Mouse (Mus musculus): ENCODE measurements around the gene Atl1. TPM values are rescaled to one million over a fixed set of nuclear protein-coding genes. Genes with fewer than 3 reads are reported as not detected.
A peak's percentile ranks its signal among the peaks of the same experiment; 100 is the strongest.

Gene Atl1
- total RNA-seq, 1 experiment from 2014 or later, result 4.8 TPM

GRCm38 (mm10) chr12:69912737-69913136, 20.3 kb downstream of the Atl1 start:
- no peak for ATAC-seq (replicated peaks in 1 of 2; ENCODE audit: insufficient read depth in 1 of 2, low FRiP score in 2 of 2, low TSS enrichment in 1 of 2, low read depth in 1 of 2, poor library complexity in 2 of 2, severe bottlenecking in 2 of 2)

GRCm38 (mm10) chr12:69917870-69918269, 25.5 kb downstream of the Atl1 start:
- no peak for ATAC-seq (replicated peaks in 1 of 2; ENCODE audit: insufficient read depth in 1 of 2, low FRiP score in 2 of 2, low TSS enrichment in 1 of 2, low read depth in 1 of 2, poor library complexity in 2 of 2, severe bottlenecking in 2 of 2)

GRCm38 (mm10) chr12:69922099-69922498, 29.7 kb downstream of the Atl1 start:
- no peak for ATAC-seq (replicated peaks in 1 of 2; ENCODE audit: insufficient read depth in 1 of 2, low FRiP score in 2 of 2, low TSS enrichment in 1 of 2, low read depth in 1 of 2, poor library complexity in 2 of 2, severe bottlenecking in 2 of 2)

- no peak for ATAC-seq (replicated peaks in 1 of 2; ENCODE audit: insufficient read depth in 1 of 2, low FRiP score in 2 of 2, low TSS enrichment in 1 of 2, low read depth in 1 of 2, poor library complexity in 2 of 2, severe bottlenecking in 2 of 2)
Observed at GRCm38 (mm10) chr12:69923128-69923527, 30.7 kb downstream of the Atl1 start.

- ATAC-seq (replicated peaks in 1 of 2; ENCODE audit: insufficient read depth in 1 of 2, low FRiP score in 2 of 2, low TSS enrichment in 1 of 2, low read depth in 1 of 2, poor library complexity in 2 of 2, severe bottlenecking in 2 of 2), result no peak
Observed at GRCm38 (mm10) chr12:69923603-69924002, 31.2 kb downstream of the Atl1 start.

- ATAC-seq (replicated peaks in 1 of 2; ENCODE audit: insufficient read depth in 1 of 2, low FRiP score in 2 of 2, low TSS enrichment in 1 of 2, low read depth in 1 of 2, poor library complexity in 2 of 2, severe bottlenecking in 2 of 2), result peak; percentile 62 to 69; a peak in 3 of 4 replicates
Observed at GRCm38 (mm10) chr12:69924012-69924411, 31.6 kb downstream of the Atl1 start.

- ATAC-seq (replicated peaks in 1 of 2; ENCODE audit: insufficient read depth in 1 of 2, low FRiP score in 2 of 2, low TSS enrichment in 1 of 2, low read depth in 1 of 2, poor library complexity in 2 of 2, severe bottlenecking in 2 of 2), result no peak
Observed at GRCm38 (mm10) chr12:69926716-69927115, 34.3 kb downstream of the Atl1 start.

- ATAC-seq (replicated peaks in 1 of 2; ENCODE audit: insufficient read depth in 1 of 2, low FRiP score in 2 of 2, low TSS enrichment in 1 of 2, low read depth in 1 of 2, poor library complexity in 2 of 2, severe bottlenecking in 2 of 2), result no peak
Observed at GRCm38 (mm10) chr12:69937731-69938130, 45.3 kb downstream of the Atl1 start.

GRCm38 (mm10) chr12:69939291-69939690, 46.9 kb downstream of the Atl1 start:
- no peak for ATAC-seq (replicated peaks in 1 of 2; ENCODE audit: insufficient read depth in 1 of 2, low FRiP score in 2 of 2, low TSS enrichment in 1 of 2, low read depth in 1 of 2, poor library complexity in 2 of 2, severe bottlenecking in 2 of 2)

GRCm38 (mm10) chr12:69941655-69942329, 49.4 kb downstream of the Atl1 start:
- no peak for ATAC-seq (replicated peaks in 1 of 2; ENCODE audit: insufficient read depth in 1 of 2, low FRiP score in 2 of 2, low TSS enrichment in 1 of 2, low read depth in 1 of 2, poor library complexity in 2 of 2, severe bottlenecking in 2 of 2)

GRCm38 (mm10) chr12:69945861-69946260, 53.4 kb downstream of the Atl1 start:
- no peak for ATAC-seq (replicated peaks in 1 of 2; ENCODE audit: insufficient read depth in 1 of 2, low FRiP score in 2 of 2, low TSS enrichment in 1 of 2, low read depth in 1 of 2, poor library complexity in 2 of 2, severe bottlenecking in 2 of 2)

GRCm38 (mm10) chr12:69947502-69947901, 55.1 kb downstream of the Atl1 start:
- no peak for ATAC-seq (replicated peaks in 1 of 2; ENCODE audit: insufficient read depth in 1 of 2, low FRiP score in 2 of 2, low TSS enrichment in 1 of 2, low read depth in 1 of 2, poor library complexity in 2 of 2, severe bottlenecking in 2 of 2)

GRCm38 (mm10) chr12:69957378-69957777, 65.0 kb downstream of the Atl1 start:
- ATAC-seq (replicated peaks in 1 of 2; ENCODE audit: insufficient read depth in 1 of 2, low FRiP score in 2 of 2, low TSS enrichment in 1 of 2, low read depth in 1 of 2, poor library complexity in 2 of 2, severe bottlenecking in 2 of 2), result no peak

- peak in 1 of 2 experiments; percentile 81; a peak in 2 of 4 replicates for ATAC-seq (replicated peaks in 1 of 2; ENCODE audit: insufficient read depth in 1 of 2, low FRiP score in 2 of 2, low TSS enrichment in 1 of 2, low read depth in 1 of 2, poor library complexity in 2 of 2, severe bottlenecking in 2 of 2)
Observed at GRCm38 (mm10) chr12:69962468-69962867, 70.1 kb downstream of the Atl1 start.

- ATAC-seq (replicated peaks in 1 of 2; ENCODE audit: insufficient read depth in 1 of 2, low FRiP score in 2 of 2, low TSS enrichment in 1 of 2, low read depth in 1 of 2, poor library complexity in 2 of 2, severe bottlenecking in 2 of 2), result no peak
Observed at GRCm38 (mm10) chr12:69963141-69963540, 70.7 kb downstream of the Atl1 start.

- no peak for ATAC-seq (replicated peaks in 1 of 2; ENCODE audit: insufficient read depth in 1 of 2, low FRiP score in 2 of 2, low TSS enrichment in 1 of 2, low read depth in 1 of 2, poor library complexity in 2 of 2, severe bottlenecking in 2 of 2)
Observed at GRCm38 (mm10) chr12:69965644-69966043, 73.2 kb downstream of the Atl1 start.

- ATAC-seq (replicated peaks in 1 of 2; ENCODE audit: insufficient read depth in 1 of 2, low FRiP score in 2 of 2, low TSS enrichment in 1 of 2, low read depth in 1 of 2, poor library complexity in 2 of 2, severe bottlenecking in 2 of 2), result no peak
Observed at GRCm38 (mm10) chr12:69966071-69966470, 73.7 kb downstream of the Atl1 start.

- no peak for ATAC-seq (replicated peaks in 1 of 2; ENCODE audit: insufficient read depth in 1 of 2, low FRiP score in 2 of 2, low TSS enrichment in 1 of 2, low read depth in 1 of 2, poor library complexity in 2 of 2, severe bottlenecking in 2 of 2)
Observed at GRCm38 (mm10) chr12:69967112-69967511, 74.7 kb downstream of the Atl1 start.

GRCm38 (mm10) chr12:69968154-69968553, 75.7 kb downstream of the Atl1 start:
- no peak for ATAC-seq (replicated peaks in 1 of 2; ENCODE audit: insufficient read depth in 1 of 2, low FRiP score in 2 of 2, low TSS enrichment in 1 of 2, low read depth in 1 of 2, poor library complexity in 2 of 2, severe bottlenecking in 2 of 2)

Measured in hematopoietic stem cell, adult 5-6 weeks (primary cell).